Mouse (Mus musculus): ENCODE measurements at regions not wholly inside any gene's neighbourhood (a gene's known extent, or its start where the extent isn't known, plus 50 kb on each side); places are given as distances from the start of the nearest gene placed in this dataset.

DNA sequence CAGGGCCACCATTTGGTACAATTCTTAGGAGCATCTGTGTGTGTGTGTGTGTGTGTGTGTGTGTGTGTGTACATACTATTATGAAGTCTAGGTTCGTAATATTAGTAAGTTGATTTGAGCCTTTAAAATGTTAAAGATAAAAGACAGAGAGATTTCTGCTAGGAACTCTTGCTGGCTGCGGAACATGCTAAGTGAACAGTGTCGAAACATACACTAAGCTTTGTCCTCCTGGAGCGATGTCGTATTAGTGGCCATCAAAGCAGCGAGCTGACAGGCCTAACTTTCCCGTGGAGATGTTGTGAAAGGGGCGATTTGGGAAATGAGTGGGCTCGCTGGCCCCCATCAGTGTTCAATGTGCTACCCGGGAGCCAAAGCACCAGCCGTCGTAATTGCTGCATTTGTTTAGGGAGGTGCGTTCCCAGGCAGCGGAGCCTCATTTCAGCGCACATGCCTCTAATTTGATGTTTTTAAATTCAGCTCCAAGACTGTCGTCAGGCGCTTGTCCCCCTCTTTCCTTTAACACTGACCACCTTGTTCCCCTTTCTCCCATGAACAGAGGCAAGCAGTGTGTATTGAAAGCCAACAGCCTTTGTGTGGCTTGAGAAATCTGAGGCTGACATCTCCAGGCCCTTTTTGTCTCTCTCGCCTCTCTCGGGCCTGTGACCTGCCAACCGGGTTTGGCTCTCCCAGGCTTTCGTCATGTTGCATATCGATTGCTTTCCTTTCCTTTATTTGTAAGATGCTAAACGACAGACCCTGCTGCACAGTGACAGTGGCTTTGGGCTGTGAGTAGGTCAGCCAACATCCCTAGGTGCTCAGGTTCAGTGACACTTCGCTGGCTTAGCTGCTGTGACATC, 426.3 kb downstream of the Sorl1 start:
- no peak for DNase-seq (ENCODE audit: extremely low read depth, low read depth, low spot score)

DNA sequence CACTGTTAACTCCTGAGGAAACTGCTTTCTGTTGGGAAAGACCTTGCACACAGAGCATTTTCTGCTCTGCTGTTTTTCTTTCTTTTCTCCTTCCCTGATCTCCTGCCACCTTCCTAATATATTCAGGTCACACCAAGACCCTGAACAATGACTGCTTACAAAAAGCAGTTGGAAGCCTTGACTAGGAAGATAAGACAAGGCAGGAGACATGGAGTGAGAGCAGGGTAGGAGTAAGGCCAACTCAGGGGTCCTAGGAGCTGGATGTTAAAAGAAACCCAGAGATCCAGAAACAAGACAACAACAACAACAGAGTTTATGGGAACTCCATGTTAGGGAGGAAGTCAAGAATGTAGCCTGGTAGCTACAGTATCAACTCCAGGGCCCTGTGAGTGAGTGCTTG, 426.9 kb downstream of the Sorl1 start:
- no peak for DNase-seq (ENCODE audit: extremely low read depth, low read depth, low spot score)

DNA sequence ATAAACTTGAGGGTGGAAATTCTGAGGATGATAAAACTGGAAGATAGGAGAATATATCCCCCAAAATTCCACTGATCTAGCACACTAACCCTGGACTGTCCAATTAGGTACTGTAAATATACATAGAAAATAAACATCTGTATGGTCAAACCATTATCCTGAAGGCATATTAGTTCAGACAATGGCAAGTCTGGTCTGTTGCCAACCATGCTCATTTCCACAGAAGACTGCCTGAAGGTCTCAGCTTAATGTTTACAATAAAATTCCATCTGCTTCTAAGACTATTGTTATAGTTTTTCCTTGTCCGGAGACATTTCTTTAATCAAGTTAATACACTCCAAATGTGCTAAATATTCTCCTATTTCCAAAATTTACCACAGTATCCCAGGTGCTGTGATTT, 441.2 kb downstream of the Sorl1 start:
- DNase-seq (ENCODE audit: extremely low read depth, low read depth, low spot score) = no peak

- peak; percentile 36 for DNase-seq (ENCODE audit: extremely low read depth, low read depth, low spot score)
These were observed 448.4 kb downstream of the Sorl1 start for GRCm38 (mm10) chr9:41675656-41676055.

DNA sequence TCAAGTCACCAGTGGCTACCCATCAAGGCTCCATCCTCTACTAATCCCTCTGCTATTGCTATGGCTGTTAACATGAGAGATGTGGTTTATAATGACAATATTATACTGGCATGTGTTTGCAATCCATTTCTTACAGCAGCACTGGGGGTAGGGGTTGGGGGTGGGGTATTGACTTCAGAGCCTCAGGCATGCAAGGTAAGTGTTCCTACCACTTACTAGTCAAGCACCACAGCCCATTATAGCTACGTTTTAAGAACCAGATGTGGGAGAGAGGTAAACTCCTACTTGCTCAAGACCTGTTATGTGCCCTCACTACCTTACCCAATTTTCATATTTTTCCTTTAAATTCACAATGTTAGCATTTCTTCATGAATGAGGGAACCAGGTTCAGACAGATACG, 451.1 kb downstream of the Sorl1 start:
- DNase-seq (ENCODE audit: extremely low read depth, low read depth, low spot score) = no peak

DNA sequence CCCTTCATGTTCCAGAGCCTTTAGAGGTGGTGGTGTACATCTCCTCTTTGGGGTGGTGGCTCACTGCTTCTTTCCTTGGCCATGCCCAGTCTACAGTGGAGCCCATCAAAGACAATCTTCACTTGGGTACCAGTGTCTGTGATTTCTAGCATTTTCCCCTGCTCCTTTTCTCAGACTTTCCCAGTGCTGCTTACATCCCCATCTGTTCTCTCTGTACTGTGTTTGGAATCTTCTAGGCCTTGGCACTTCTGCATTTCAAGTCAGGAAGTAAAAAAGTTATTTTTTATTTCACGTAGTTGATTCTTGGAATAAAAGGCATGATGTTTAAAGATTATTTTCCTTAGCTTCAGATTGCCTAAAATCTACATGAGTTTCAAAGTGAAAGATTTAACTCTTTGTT, 455.4 kb downstream of the Sorl1 start:
- no peak for DNase-seq (ENCODE audit: extremely low read depth, low read depth, low spot score)

DNA sequence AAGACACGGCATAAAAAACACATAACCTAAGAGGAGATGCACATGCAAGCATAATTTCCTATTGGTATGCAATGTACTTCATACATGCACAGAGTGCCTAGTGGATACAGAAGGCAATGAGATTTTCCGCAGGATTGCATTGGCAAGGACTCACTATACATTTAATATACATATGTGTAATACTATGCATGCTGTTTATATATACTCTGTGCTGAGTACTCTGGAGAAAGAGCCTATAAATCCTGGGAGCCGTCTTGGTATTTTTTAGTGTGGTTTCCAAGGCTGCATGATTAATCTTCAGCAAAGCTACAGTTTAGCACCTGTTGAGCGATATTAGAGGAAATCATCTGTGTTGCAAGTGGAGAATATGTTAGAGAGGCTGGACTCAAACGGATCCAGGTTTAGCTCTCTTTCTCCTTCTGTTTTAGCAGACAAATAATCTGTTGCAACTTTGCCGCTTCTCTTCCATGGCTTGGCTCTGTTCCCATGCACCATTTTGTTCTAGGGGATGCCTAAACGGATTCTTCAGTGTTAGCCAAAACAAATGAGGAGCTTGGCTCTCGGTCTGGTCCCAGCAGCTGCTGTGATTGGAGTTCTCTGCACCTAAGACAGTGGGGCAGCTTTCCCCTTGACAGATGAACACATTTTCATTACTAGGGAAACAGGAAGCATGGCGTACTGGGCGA, 459.0 kb downstream of the Sorl1 start:
- DNase-seq (ENCODE audit: extremely low read depth, low read depth, low spot score) = no peak

DNA sequence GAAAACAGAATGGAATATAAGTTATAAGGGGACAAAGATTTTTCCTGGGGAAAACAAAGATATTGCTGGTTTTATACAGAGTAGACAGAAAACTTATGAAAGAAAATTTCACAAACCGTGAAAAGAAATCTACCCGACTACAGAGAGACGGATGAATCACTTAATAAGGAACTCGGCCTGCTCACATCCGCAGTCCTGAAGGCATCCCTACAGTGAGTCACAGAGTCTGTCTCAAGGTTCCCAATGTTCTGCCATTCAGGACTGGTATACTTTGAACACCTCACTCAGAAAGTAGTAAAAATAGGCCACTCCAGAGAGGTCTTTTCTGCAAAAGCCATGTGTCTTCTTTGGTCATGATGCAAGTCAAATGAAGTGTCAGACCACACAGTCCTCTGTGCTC, 463.5 kb downstream of the Sorl1 start:
- no peak for DNase-seq (ENCODE audit: extremely low read depth, low read depth, low spot score)

- no peak for DNase-seq (ENCODE audit: extremely low read depth, low read depth, low spot score)
These were observed 464.1 kb downstream of the Sorl1 start for GRCm38 (mm10) chr9:41660011-41660410.

DNA sequence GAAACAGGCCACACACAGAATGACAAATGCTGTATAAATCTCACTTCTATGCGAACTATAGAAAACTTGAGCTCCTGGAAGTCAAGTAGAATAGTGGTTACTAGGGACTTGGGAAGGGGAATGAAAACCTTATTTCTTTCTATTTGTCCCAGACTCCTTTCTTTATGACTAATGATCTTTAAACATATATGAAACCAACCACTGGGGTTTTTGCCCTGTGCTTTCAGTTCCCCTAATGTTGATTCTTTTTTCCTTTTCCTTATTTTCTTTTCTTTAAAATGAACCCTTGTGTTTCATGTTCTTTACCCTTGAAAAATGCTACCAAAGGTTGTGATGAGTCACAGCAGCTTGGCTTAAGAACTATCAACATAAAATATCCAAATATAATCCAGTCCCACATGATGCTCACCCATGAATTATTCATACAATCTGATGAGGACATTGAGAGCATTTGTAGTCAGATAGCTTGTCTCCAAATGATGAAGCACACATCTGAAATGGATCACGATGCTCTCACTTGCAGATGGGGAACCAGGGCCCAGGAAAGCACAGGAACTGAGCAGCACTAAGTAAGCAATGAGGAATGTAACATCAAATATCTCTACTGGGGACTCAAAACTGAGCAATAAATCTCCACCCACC, 470.2 kb upstream of the Ubash3b start:
- no peak for DNase-seq (ENCODE audit: extremely low read depth, low read depth, low spot score)

DNA sequence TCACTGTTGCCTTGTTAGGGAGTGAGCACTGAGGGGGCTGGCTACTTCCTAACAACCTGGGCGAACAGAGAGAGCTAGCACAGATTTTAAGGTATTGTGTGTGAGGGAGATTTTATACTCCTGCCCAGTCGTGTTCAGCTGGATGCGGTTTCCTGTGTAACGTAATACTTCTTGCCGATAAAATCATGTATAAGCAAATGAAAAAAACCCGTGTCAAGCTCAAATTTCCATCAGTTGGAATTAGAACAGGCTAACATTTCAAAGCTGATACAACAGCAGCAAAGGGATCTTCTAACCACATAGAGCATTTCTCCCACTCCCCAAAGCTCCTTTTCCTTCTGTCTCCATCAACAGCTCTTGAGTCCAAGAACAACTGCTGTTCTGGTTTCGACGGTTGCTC, 459.8 kb upstream of the Ubash3b start:
- DNase-seq (ENCODE audit: extremely low read depth, low read depth, low spot score) = no peak

DNA sequence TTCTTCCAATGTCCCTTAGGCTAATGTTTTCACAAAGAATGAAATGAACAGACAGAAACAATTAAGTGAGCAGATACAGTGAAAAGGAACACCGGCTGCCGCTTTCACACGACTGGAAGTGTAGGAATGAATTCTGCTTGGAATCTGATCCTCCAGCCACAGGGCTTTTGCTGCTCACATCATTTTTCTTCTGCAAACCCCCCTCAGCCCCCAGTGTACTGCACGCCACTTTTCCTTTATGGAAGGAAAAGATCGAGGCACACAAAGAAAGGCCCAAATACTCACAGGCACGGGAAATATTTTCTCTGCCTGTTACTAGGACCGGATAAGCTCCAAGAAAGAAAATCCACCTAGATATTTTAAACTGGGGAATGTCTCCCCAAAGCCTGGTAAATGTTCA, 452.5 kb upstream of the Ubash3b start:
- DNase-seq (ENCODE audit: extremely low read depth, low read depth, low spot score) = no peak

GRCm38 (mm10) chr9:41612802-41613550, 451.5 kb upstream of the Ubash3b start:
- DNase-seq (ENCODE audit: extremely low read depth, low read depth, low spot score) = no peak

GRCm38 (mm10) chr9:41612452-41612795, 450.9 kb upstream of the Ubash3b start:
- no peak for DNase-seq (ENCODE audit: extremely low read depth, low read depth, low spot score)

GRCm38 (mm10) chr9:41611534-41612451, 450.3 kb upstream of the Ubash3b start:
- DNase-seq (ENCODE audit: extremely low read depth, low read depth, low spot score) = no peak

DNA sequence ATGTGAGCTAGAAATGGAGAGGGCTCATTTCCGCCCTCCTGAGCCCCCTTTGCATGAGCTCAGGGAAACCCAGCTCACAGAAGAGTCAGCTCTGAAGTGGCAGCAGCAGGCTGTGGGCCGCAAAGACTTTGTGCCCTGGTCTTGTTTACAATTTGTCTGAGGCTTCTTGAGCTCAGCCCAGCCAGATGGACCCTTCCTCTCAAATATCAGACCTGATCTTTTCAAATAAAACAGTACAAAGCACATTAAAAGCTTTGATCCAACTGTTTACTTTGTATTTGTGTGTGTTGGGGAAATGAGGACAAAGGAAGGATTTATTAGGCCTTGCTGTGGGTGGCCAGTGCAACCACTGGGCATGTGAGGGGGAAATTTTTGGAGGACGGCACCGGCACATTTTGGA, 448.9 kb upstream of the Ubash3b start:
- DNase-seq (ENCODE audit: extremely low read depth, low read depth, low spot score) = no peak

DNA sequence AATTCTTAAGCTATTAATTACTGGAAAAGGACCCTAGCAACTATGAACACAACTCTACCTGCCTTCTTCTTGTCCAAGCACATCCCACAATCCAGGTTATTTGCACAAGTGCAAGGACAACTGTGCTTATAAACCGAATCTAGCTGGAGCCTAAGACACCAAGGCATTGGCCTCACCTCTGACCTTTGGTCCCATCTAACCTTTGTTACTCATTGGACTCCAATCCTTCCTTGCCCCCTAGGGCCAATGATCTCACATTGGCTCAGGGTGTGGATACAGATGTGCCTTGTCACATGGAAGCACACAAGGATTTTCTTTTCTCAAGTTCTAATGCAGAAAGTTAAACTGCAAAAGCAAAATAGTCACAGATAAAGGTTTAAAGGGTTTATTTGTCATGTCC, 444.6 kb upstream of the Ubash3b start:
- DNase-seq (ENCODE audit: extremely low read depth, low read depth, low spot score) = no peak

GRCm38 (mm10) chr9:41604916-41605315, 443.4 kb upstream of the Ubash3b start:
- DNase-seq (ENCODE audit: extremely low read depth, low read depth, low spot score) = no peak

- DNase-seq (ENCODE audit: extremely low read depth, low read depth, low spot score) = no peak
These were observed 439.3 kb upstream of the Ubash3b start for GRCm38 (mm10) chr9:41600778-41601177.

DNA sequence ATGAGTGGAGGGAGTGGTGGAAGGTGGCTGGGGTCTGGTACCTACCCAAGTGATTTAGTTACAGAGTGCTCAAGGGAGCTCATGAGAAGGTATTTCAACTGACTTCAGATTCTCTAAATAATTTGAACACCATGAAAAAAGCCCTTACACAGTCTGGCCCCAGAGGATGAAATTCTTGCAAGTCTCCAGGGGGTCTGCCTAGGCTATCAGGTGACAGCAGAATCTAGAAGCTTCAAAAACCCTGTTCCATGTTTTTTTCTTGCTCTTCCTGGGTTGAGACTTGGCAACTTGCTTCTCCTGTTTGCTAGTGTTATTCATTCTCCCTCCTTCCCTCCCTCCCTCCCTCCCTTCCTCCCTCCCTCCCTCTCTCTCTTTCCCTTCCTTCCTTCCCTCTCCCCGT, 438.4 kb upstream of the Ubash3b start:
- no peak for DNase-seq (ENCODE audit: extremely low read depth, low read depth, low spot score)

Data from fat pad, adult 2 months (tissue).